In genomic region chr13:65175734-65176471, GRCm38 (mm10) we compare ENCODE assay signal across 8 mouse cellular contexts. TPM values are rescaled to one million over a fixed set of nuclear protein-coding genes. Genes with fewer than 3 reads are reported as not detected.
DNase-seq lines count a peak whose midpoint lies in the region; ATAC-seq and TF ChIP-seq lines count a peak whose summit lies in the region.

No protein-coding gene starts in this region.

- no peak for TF ChIP-seq POLR2A in thymus, adult 2 months (IDR thresholded peaks at IDR 0.05; ENCODE audit: control insufficient read depth, extremely low read depth, insufficient read depth, low read length, poor library complexity)

- no peak for TF ChIP-seq CTCF in thymus, adult 2 months (IDR thresholded peaks at IDR 0.05; ENCODE audit: borderline replicate concordance, control insufficient read depth, extremely low read depth, insufficient read depth, low read length, poor library complexity)

- peak; percentile 35; the same call in 1 of the 2 replicates for ATAC-seq in heart, embryonic 11.5 days (replicated peaks; ENCODE audit: insufficient number of reproducible peaks, low FRiP score, low TSS enrichment)
- ATAC-seq in kidney, embryonic 14.5 days (ENCODE audit: low FRiP score, low TSS enrichment), result peak; percentile 76
- ATAC-seq in liver, embryonic 11.5 days (replicated peaks; ENCODE audit: low FRiP score), result peak; percentile 64
- peak; percentile 81 for ATAC-seq in neural tube, embryonic 11.5 days (ENCODE audit: insufficient read depth, low FRiP score, low TSS enrichment)

- WGBS in heart, embryonic 11.5 days (ENCODE audit: insufficient replicate concordance), result 18% methylated on average over 46 of the region's 46 CpGs
- 19% methylated on average over 46 of the region's 46 CpGs for WGBS in kidney, embryonic 14.5 days
- 15% methylated on average over 46 of the region's 46 CpGs for WGBS in liver, embryonic 11.5 days
- WGBS in neural tube, embryonic 11.5 days, result 20% methylated on average over 46 of the region's 46 CpGs
- 25% methylated on average over 46 of the region's 46 CpGs for WGBS in thymus, adult 2 months

- DNase-seq in 416B (ENCODE audit: low read depth) (peak; percentile 64), MN1 (ENCODE audit: low spot score) (peak; percentile 7)
- DNase-seq in cerebellum, postnatal 36 days, result peak; percentile 4
- DNase-seq in liver, embryonic 11.5 days (ENCODE audit: low spot score), result peak; percentile 33
- peak; percentile 66 for DNase-seq in neural tube, embryonic 11.5 days (ENCODE audit: low spot score)
- peak; percentile 18 for DNase-seq in thymus, adult 2 months

- H3K4me3 ChIP-seq in heart, embryonic 11.5 days (ENCODE audit: low read depth, low read length), result peak overlapping the region; percentile 30
- peak overlapping the region; percentile 25 for H3K4me3 ChIP-seq in kidney, embryonic 14.5 days (ENCODE audit: low read length)
- H3K4me3 ChIP-seq in liver, embryonic 11.5 days (ENCODE audit: low read depth, low read length), result peak overlapping the region; percentile 35
- H3K4me3 ChIP-seq in neural tube, embryonic 11.5 days (ENCODE audit: low read depth, low read length), result peak overlapping the region; percentile 14
- no peak overlapping the region for H3K4me3 ChIP-seq in thymus, adult 2 months (ENCODE audit: control insufficient read depth, insufficient read depth, low read length)

- no peak overlapping the region for H3K27ac ChIP-seq in heart, embryonic 11.5 days (ENCODE audit: low read depth, low read length)
- H3K27ac ChIP-seq in kidney, embryonic 14.5 days (ENCODE audit: low read depth, low read length), result no peak overlapping the region
- no peak overlapping the region for H3K27ac ChIP-seq in liver, embryonic 11.5 days (ENCODE audit: low read depth, low read length)
- H3K27ac ChIP-seq in neural tube, embryonic 11.5 days (ENCODE audit: low read depth, low read length), result no peak overlapping the region
- H3K27ac ChIP-seq in thymus, adult 2 months (ENCODE audit: control insufficient read depth, insufficient read depth, low read length), result no peak overlapping the region

- H3K9me3 ChIP-seq in heart, embryonic 11.5 days (replicated peaks; ENCODE audit: control insufficient read depth, low read length), result no peaks in the 10 kb centered on the region
- H3K9me3 ChIP-seq in kidney, embryonic 14.5 days (ENCODE audit: control insufficient read depth, low read length), result no peaks in the 10 kb centered on the region
- no peaks in the 10 kb centered on the region; the same call in 1 of the 2 replicates for H3K9me3 ChIP-seq in liver, embryonic 11.5 days (ENCODE audit: control insufficient read depth, low read length)
- H3K9me3 ChIP-seq in neural tube, embryonic 11.5 days (ENCODE audit: control insufficient read depth, low read length), result no peaks in the 10 kb centered on the region

- no peak overlapping the region for H3K9ac ChIP-seq in heart, embryonic 11.5 days (ENCODE audit: low read depth, low read length)
- H3K9ac ChIP-seq in kidney, embryonic 14.5 days (ENCODE audit: low read depth, low read length), result no peak overlapping the region
- no peak overlapping the region for H3K9ac ChIP-seq in liver, embryonic 11.5 days (ENCODE audit: low read depth, low read length)
- peak overlapping the region; percentile 20; the same call in 1 of the 2 replicates for H3K9ac ChIP-seq in neural tube, embryonic 11.5 days (ENCODE audit: low read length)

- no peaks in the 10 kb centered on the region for H3K4me1 ChIP-seq in heart, embryonic 11.5 days (ENCODE audit: control insufficient read depth, insufficient read depth, low read length)
- no peaks in the 10 kb centered on the region for H3K4me1 ChIP-seq in kidney, embryonic 14.5 days (ENCODE audit: control insufficient read depth, insufficient read depth, low read length)
- no peaks in the 10 kb centered on the region for H3K4me1 ChIP-seq in liver, embryonic 11.5 days (replicated peaks; ENCODE audit: control insufficient read depth, insufficient read depth, low read length)
- no peaks in the 10 kb centered on the region for H3K4me1 ChIP-seq in neural tube, embryonic 11.5 days (ENCODE audit: control insufficient read depth, insufficient read depth, low read length)
- H3K4me1 ChIP-seq in thymus, adult 2 months (replicated peaks; ENCODE audit: control insufficient read depth, insufficient read depth, low read length), result no peaks in the 10 kb centered on the region

- no peaks in the 10 kb centered on the region for H3K27me3 ChIP-seq in heart, embryonic 11.5 days (ENCODE audit: control insufficient read depth, insufficient read depth, low read length)
- H3K27me3 ChIP-seq in kidney, embryonic 14.5 days (ENCODE audit: control insufficient read depth, insufficient read depth, low read length), result no peaks in the 10 kb centered on the region
- no peaks in the 10 kb centered on the region for H3K27me3 ChIP-seq in liver, embryonic 11.5 days (replicated peaks; ENCODE audit: control insufficient read depth, insufficient read depth, low read length)
- no peaks in the 10 kb centered on the region for H3K27me3 ChIP-seq in neural tube, embryonic 11.5 days (ENCODE audit: control insufficient read depth, insufficient read depth, low read length)
- no peaks in the 10 kb centered on the region for H3K27me3 ChIP-seq in thymus, adult 2 months (ENCODE audit: control insufficient read depth, insufficient read depth, low read length)

- H3K4me2 ChIP-seq in heart, embryonic 11.5 days, result peak overlapping the region; percentile 69
- peak overlapping the region; percentile 46 for H3K4me2 ChIP-seq in kidney, embryonic 14.5 days (replicated peaks; ENCODE audit: low read depth, low read length)
- H3K4me2 ChIP-seq in liver, embryonic 11.5 days, result peak overlapping the region; percentile 67
- peak overlapping the region; percentile 41 for H3K4me2 ChIP-seq in neural tube, embryonic 11.5 days (ENCODE audit: low read depth)

- H3K36me3 ChIP-seq in heart, embryonic 11.5 days (ENCODE audit: control insufficient read depth, insufficient read depth, low read length), result no peaks in the 10 kb centered on the region
- H3K36me3 ChIP-seq in kidney, embryonic 14.5 days (ENCODE audit: control insufficient read depth, insufficient read depth, low read length), result no peaks in the 10 kb centered on the region
- H3K36me3 ChIP-seq in liver, embryonic 11.5 days (ENCODE audit: control insufficient read depth, insufficient read depth, low read length), result no peaks in the 10 kb centered on the region
- H3K36me3 ChIP-seq in neural tube, embryonic 11.5 days (ENCODE audit: control insufficient read depth, insufficient read depth, low read length), result no peaks in the 10 kb centered on the region
- H3K36me3 ChIP-seq in thymus, adult 2 months (ENCODE audit: control insufficient read depth, insufficient read depth, low read length), result no peaks in the 10 kb centered on the region

RNA-seq across cellular contexts. Expression of gene Olfr466, which starts 25.9 kb away (rescaled TPM):
- polyA plus RNA-seq in heart, embryonic 11.5 days (2014; fragmentation: Nextera tagmentation; extraction: Ambion mirVana), result not detected in 2 replicates
- polyA plus RNA-seq in kidney, embryonic 14.5 days (2014; fragmentation: Nextera tagmentation; extraction: Ambion mirVana), result not detected in 2 replicates
- not detected in 2 replicates for polyA plus RNA-seq in liver, embryonic 11.5 days (2014; fragmentation: Nextera tagmentation; extraction: Ambion mirVana)
- not detected in 2 replicates for polyA plus RNA-seq in neural tube, embryonic 11.5 days (2014; fragmentation: Nextera tagmentation; extraction: Ambion mirVana)
- not detected in 2 replicates for polyA plus RNA-seq in thymus, adult 2 months (2012; rRNA removed)

RNA-seq across cellular contexts. Expression of gene Nlrp4f, which starts 29.9 kb away (rescaled TPM):
- not detected in 2 replicates for polyA plus RNA-seq in heart, embryonic 11.5 days (2014; fragmentation: Nextera tagmentation; extraction: Ambion mirVana)
- polyA plus RNA-seq in kidney, embryonic 14.5 days (2014; fragmentation: Nextera tagmentation; extraction: Ambion mirVana), result 0.24 TPM in 1 of 2 replicates, not detected in the other
- polyA plus RNA-seq in liver, embryonic 11.5 days (2014; fragmentation: Nextera tagmentation; extraction: Ambion mirVana), result not detected in 2 replicates
- polyA plus RNA-seq in neural tube, embryonic 11.5 days (2014; fragmentation: Nextera tagmentation; extraction: Ambion mirVana), result 0.08 TPM in 1 of 2 replicates, not detected in the other
- polyA plus RNA-seq in thymus, adult 2 months (2012; rRNA removed), result 0.04 TPM in 1 of 2 replicates, not detected in the other

RNA-seq across cellular contexts. Expression of gene Olfr465-ps1, which starts 38.0 kb away (rescaled TPM):
- not detected in 2 replicates for polyA plus RNA-seq in heart, embryonic 11.5 days (2014; fragmentation: Nextera tagmentation; extraction: Ambion mirVana)
- not detected in 2 replicates for polyA plus RNA-seq in kidney, embryonic 14.5 days (2014; fragmentation: Nextera tagmentation; extraction: Ambion mirVana)
- not detected in 2 replicates for polyA plus RNA-seq in liver, embryonic 11.5 days (2014; fragmentation: Nextera tagmentation; extraction: Ambion mirVana)
- not detected in 2 replicates for polyA plus RNA-seq in neural tube, embryonic 11.5 days (2014; fragmentation: Nextera tagmentation; extraction: Ambion mirVana)
- polyA plus RNA-seq in thymus, adult 2 months (2012; rRNA removed), result not detected in 2 replicates

Comparison
In these comparisons a context has a peak if more than half of its experiments do, and no peak if none do; other contexts are left out.
1. DNase-seq: peak in every context shown above with its lines; median percentile 66 in neural tube, embryonic 11.5 days; 64 in 416B; 33 in liver, embryonic 11.5 days; 18 in thymus, adult 2 months; 7 in MN1; 4 in cerebellum, postnatal 36 days.